Mouse (Mus musculus): ENCODE data around the gene Pfdn2. TPM values are rescaled to one million over a fixed set of nuclear protein-coding genes. Genes with fewer than 3 reads are reported as not detected.

Gene Pfdn2
- total and polyA plus RNA-seq, 3 experiments = 36.2 to 329 TPM; not detected in 1

DNA sequence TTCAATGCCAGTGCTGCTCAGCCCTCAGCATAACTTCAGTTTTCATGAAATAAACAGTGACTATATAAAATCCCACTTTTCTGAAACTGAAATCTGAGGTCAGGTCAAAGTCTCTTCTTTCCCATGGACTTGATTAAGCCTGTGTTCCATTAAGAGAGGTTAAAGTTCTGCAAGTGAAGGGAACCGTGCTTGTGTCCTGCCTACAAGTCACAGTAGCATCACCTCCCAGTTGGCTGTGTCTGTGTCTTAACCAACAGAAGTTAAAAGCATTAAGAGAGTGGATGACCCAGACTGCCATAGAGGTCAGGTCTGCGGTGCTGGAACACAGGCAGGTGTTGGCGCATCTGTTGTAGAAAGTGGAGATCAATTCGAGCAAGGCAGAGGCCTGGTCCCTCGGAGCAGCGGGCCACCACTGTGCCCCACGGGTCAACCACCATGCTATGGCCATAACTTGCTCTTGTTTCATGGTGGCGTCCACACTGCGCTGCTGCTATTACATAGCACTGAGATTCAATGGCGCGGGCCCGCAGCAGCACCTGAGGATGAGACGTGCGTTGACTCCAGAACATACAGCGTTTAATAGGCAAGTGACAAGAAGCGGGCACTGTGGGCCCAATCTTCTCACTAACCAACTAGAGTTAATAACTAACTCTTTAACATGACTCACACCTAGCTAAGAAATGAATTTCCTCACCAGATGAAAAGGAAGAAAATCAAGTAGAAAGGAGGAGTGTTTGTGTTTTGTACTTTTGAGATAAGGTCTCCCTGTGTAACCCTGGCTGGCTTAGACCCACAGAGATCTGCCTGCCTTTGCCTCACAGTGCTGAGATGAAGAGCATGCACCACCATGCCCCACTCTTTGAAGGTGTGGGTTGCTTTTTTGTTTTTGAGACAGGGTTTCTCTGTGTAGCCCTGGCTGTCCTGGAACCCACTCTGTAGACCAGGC lies 2.9 kb upstream of the Pfdn2 start:
- Histone ChIP-seq H3K79me2 (ENCODE audit: control insufficient read depth, insufficient read depth, low read length, poor library complexity) (peaks cover 23% of the 10 kb centered on the region), H3K36me3 (ENCODE audit: control insufficient read depth in 1 of 2, insufficient read depth in 2 of 2, low read length in 2 of 2) (peaks cover 14 to 16% of the 10 kb centered on the region in 2 experiments), H3K9me3 (replicated peaks; ENCODE audit: insufficient read depth, low read length) (no peaks in the 10 kb centered on the region), H3K4me1 (ENCODE audit: control insufficient read depth in 1 of 2, insufficient read depth in 2 of 2, low read length in 2 of 2) (peaks cover 6 to 15% of the 10 kb centered on the region in 2 experiments; a peak in 3 of 4 replicates), H3K27me3 (ENCODE audit: control insufficient read depth in 1 of 2, insufficient read depth in 2 of 2, low read length in 2 of 2) (no peaks in the 10 kb centered on the region), H3K27ac (ENCODE audit: control insufficient read depth, low read depth, low read length) (no peak overlapping the region), H3K4me3 (ENCODE audit: control insufficient read depth in 1 of 2, insufficient read depth in 1 of 2, low read depth in 2 of 2, low read length in 2 of 2) (no peak overlapping the region), H3K9ac (ENCODE audit: control insufficient read depth, low read depth, low read length, poor library complexity, severe bottlenecking) (no peak overlapping the region)
- DNase-seq (ENCODE audit: low read depth, low spot score) = no peak
- TF ChIP-seq ZMIZ1 (IDR thresholded peaks at IDR 0.05; ENCODE audit: low read depth, low read length) = no peak
- TF ChIP-seq USF1 (IDR thresholded peaks at IDR 0.05; ENCODE audit: low read depth, low read length) = no peak
- TF ChIP-seq ZKSCAN1 (IDR thresholded peaks at IDR 0.05; ENCODE audit: low read depth, low read length) = no peak
- no peak for TF ChIP-seq CHD2 (IDR thresholded peaks at IDR 0.05; ENCODE audit: low read length)
- no peak for TF ChIP-seq EP300 (IDR thresholded peaks at IDR 0.05; ENCODE audit: low read depth in 1 of 2, low read length in 2 of 2)
- TF ChIP-seq RCOR1 (IDR thresholded peaks at IDR 0.05; ENCODE audit: low read depth, low read length) = no peak
- TF ChIP-seq ELF1 (IDR thresholded peaks at IDR 0.05; ENCODE audit: low read depth, low read length) = no peak
- TF ChIP-seq TBP (IDR thresholded peaks at IDR 0.05; ENCODE audit: low read depth, low read length) = no peak
- no peak for TF ChIP-seq E2F4 (IDR thresholded peaks at IDR 0.05; ENCODE audit: borderline replicate concordance, low read depth, low read length)

DNA sequence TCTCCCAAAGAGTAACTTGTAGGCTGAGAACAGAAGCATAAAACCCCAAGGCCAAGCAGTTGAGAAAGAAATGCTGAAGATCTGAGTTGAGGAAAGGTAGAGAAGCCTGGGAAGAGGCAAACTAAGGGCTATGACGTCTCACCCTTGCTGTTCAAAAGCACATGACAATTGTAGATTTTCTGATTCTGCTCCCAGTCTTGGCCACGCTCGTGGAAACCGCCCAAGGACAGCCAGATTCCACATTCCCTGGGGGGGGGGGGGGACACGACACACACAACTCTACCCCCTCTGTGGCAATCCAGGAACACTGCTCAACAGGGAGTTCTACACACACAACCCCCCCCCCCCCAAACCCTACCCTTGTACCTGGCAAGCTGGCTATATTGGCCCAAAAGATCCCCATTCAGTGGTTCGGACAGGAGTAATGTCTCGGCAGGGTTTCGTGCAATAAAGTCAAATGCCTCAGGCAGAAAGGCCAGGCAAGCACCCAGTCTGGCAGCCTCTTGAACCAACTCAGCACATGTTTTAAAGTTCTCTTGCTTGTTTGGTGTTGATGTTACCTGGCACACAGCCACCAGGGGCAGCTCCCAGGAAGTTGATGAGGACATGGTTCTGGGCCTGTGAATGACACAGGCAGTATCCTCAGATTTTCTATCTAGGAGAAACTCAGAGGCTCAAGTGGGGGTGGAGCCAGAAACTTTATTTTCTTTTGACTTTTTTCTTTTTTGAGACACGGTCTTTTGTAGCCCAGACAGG lies 1.4 kb upstream of the Pfdn2 start:
- Histone ChIP-seq H3K4me1 (ENCODE audit: control insufficient read depth in 1 of 2, insufficient read depth in 2 of 2, low read length in 2 of 2) (peaks cover 6 to 15% of the 10 kb centered on the region in 2 experiments; a peak in 3 of 4 replicates), H3K27me3 (ENCODE audit: control insufficient read depth in 1 of 2, insufficient read depth in 2 of 2, low read length in 2 of 2) (no peaks in the 10 kb centered on the region), H3K9me3 (replicated peaks; ENCODE audit: insufficient read depth, low read length) (no peaks in the 10 kb centered on the region), H3K27ac (ENCODE audit: control insufficient read depth, low read depth, low read length) (no peak overlapping the region), H3K79me2 (ENCODE audit: control insufficient read depth, insufficient read depth, low read length, poor library complexity) (peaks cover 36% of the 10 kb centered on the region), H3K36me3 (ENCODE audit: control insufficient read depth in 1 of 2, insufficient read depth in 2 of 2, low read length in 2 of 2) (peaks cover 12 to 20% of the 10 kb centered on the region in 2 experiments), H3K4me3 (ENCODE audit: control insufficient read depth in 1 of 2, insufficient read depth in 1 of 2, low read depth in 2 of 2, low read length in 2 of 2) (peak overlapping the region in 1 of 2 experiments; percentile 99; a peak in 2 of 4 replicates), H3K9ac (ENCODE audit: control insufficient read depth, low read depth, low read length, poor library complexity, severe bottlenecking) (peak overlapping the region; percentile 96)
- peak; percentile 65 for DNase-seq (ENCODE audit: low read depth, low spot score)
- TF ChIP-seq TBP (IDR thresholded peaks at IDR 0.05; ENCODE audit: low read depth, low read length) (no peak), POLR2AphosphoS5 (IDR thresholded peaks at IDR 0.05; ENCODE audit: borderline replicate concordance, low read depth, low read length) (no peak), GABPA (IDR thresholded peaks at IDR 0.05; ENCODE audit: low read depth, low read length) (no peak), MYB (IDR thresholded peaks at IDR 0.05; ENCODE audit: low read depth, low read length) (no peak)
